Mouse (Mus musculus) liver, embryonic 13.5 days (tissue): ENCODE results near the gene Gemin7. TPM values are rescaled to one million over a fixed set of nuclear protein-coding genes. Genes with fewer than 3 reads are reported as not detected.

Experiments
- ATAC-seq: fragments of 200-750 bp; cut with Nextera tagmentation; 2 replicates; pipeline ENCODE4 v1.8.0; 2017; ENCODE audit warnings: low read depth, mild to moderate bottlenecking, moderate number of reproducible peaks, moderate library complexity
- DNase-seq: peaks from one replicate; pipeline ENCODE4 v3.0.0; 2022
- H3K27ac ChIP-seq: fragments of 300-500 bp; sonication (generic); 2 replicates; pipeline ENCODE4 v1.5.1; 2015; ENCODE audit warnings: moderate library complexity, mild to moderate bottlenecking, inconsistent platforms
- H3K27me3 ChIP-seq: fragments of 300-500 bp; sonication (generic); 2 replicates; pipeline ENCODE4 v1.6.1; 2015; ENCODE audit warnings: mild to moderate bottlenecking, inconsistent platforms
- H3K36me3 ChIP-seq: fragments of 300-500 bp; sonication (generic); 2 replicates; pipeline ENCODE4 v1.6.1; 2015; ENCODE audit warnings: mild to moderate bottlenecking, inconsistent platforms
- H3K4me1 ChIP-seq: fragments of 300-500 bp; sonication (generic); replicated peaks from 2 replicates; pipeline ENCODE4 v1.6.1; 2015; ENCODE audit warnings: inconsistent platforms
- H3K4me2 ChIP-seq: fragments of 300-500 bp; sonication (generic); 2 replicates; pipeline ENCODE4 v1.6.1; 2015; ENCODE audit warnings: inconsistent platforms, mild to moderate bottlenecking, moderate library complexity
- H3K4me3 ChIP-seq: fragments of 300-500 bp; sonication (generic); replicated peaks from 2 replicates; pipeline ENCODE4 v1.5.1; 2015; ENCODE audit warnings: mild to moderate bottlenecking, inconsistent platforms
- H3K9ac ChIP-seq: fragments of 300-500 bp; sonication (generic); 2 replicates; pipeline ENCODE4 v1.6.1; 2015; ENCODE audit warnings: mild to moderate bottlenecking, inconsistent platforms
- H3K9me3 ChIP-seq: fragments of 300-500 bp; sonication (generic); replicated peaks from 2 replicates; pipeline ENCODE4 v1.6.1; 2016; ENCODE audit warnings: inconsistent platforms
- WGBS: fragments of 180-500 bp; shearing (Covaris S2); methylation state at CpG from one replicate; pipeline ENCODE4 v1.1.7; 2015; ENCODE audit not compliant: insufficient replicate concordance; 5-methylcytosine and 5-hydroxymethylcytosine counted together
- polyA plus RNA-seq: library from polyadenylated mRNA; unstranded; fragments of >200 nt; fragmentation: Nextera tagmentation; extraction: Ambion mirVana; gene quantifications from 2 replicates; pipeline ENCODE4 v1.2.1, GENCODE M21; 2015

The Gemin7 gene
- polyA plus RNA-seq, 1 experiment from 2014 or later: 92.7 TPM

GRCm38 (mm10) chr7:19523017-19523756, 54.2 kb downstream of the Gemin7 start:
- peak overlapping the region; percentile 33 for H3K4me3 ChIP-seq
- peaks cover 28% of the 10 kb centered on the region for H3K4me1 ChIP-seq
- ATAC-seq (no peak), DNase-seq (no peak)
- H3K36me3 ChIP-seq: no peaks in the 10 kb centered on the region
- 15% methylated on average over 72 of the region's 72 CpGs for WGBS
- H3K9ac ChIP-seq: no peak overlapping the region
- peaks cover 76% of the 10 kb centered on the region for H3K27me3 ChIP-seq
- no peak overlapping the region for H3K27ac ChIP-seq
- no peaks in the 10 kb centered on the region for H3K9me3 ChIP-seq
- peak overlapping the region; percentile 54 for H3K4me2 ChIP-seq

- no peaks in the 10 kb centered on the region for H3K9me3 ChIP-seq
- DNase-seq (no peak), ATAC-seq (no peak)
- H3K4me1 ChIP-seq: peaks cover 32% of the 10 kb centered on the region
- peak overlapping the region; percentile 26 for H3K4me3 ChIP-seq
- peak overlapping the region; percentile 53 for H3K4me2 ChIP-seq
- peak overlapping the region; percentile 51; the same call in 1 of the 2 replicates for H3K9ac ChIP-seq
- 3% methylated on average over 21 of the region's 23 CpGs for WGBS
- H3K27me3 ChIP-seq: peaks cover 92% of the 10 kb centered on the region
- no peaks in the 10 kb centered on the region for H3K36me3 ChIP-seq
- H3K27ac ChIP-seq: no peak overlapping the region
Observed at GRCm38 (mm10) chr7:19520032-19520431, 57.4 kb downstream of the Gemin7 start.

DNA sequence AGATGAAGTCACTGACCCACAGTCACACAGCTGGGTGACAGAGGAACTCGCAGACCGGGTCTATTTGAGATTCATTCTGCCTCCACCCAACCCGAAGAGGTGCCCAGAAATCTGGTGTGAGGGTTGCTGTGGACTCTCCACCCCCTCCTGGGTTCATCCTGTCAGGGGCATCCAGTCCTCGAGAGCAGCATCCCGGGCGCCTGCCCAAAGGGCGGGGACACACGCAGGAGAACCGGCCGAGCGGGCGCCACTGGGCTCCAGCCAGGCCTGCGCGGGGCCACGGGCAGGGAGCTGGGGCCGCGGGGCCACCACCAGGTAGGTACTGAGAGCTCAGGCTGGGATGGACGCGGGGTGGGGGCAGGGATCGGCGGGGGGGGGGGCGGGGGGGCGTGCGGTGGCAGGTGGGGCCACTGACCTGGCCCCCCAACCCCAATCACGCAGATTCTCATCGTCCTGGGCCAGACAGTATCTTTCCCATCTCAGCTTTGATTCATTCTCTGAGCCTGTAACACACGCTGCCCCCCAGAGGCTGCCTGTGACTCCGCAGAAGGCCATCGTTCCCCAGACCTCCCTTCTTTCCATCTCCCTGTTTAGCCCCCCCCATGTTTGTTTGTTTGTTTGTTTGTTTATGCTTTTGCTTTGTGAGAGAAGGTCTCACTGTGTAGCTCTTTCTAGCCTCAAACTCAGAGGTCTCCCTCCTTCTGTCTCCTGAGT, 59.6 kb downstream of the Gemin7 start, which contains the start of gene Nkpd1:
Nkpd1 (plus strand) TSS at position 187 of the 714 bp plus-strand sequence.
- ATAC-seq (no peak), DNase-seq (no peak)
- Histone ChIP-seq H3K4me2 (0 out of 2 replicates have a peak within 1 kb of the TSS, but pooled peaks have one; percentile 14), H3K9me3 (no peaks in the 10 kb centered on the region), H3K36me3 (no peaks in the 10 kb centered on the region), H3K4me3 (no peak within 1 kb of the TSS), H3K27ac (no peak within 1 kb of the TSS), H3K27me3 (peaks cover 70% of the 10 kb centered on the region), H3K9ac (no peak within 1 kb of the TSS), H3K4me1 (peaks cover 15% of the 10 kb centered on the region)
- 10% methylated on average over 23 of the region's 29 CpGs for whole genome bisulfite sequencing

Other genes with a start within 250 kb of the Gemin7 start
- gene Ercc1, start 232.8 kb downstream of the Gemin7 start, polyA plus RNA-seq: 19.1 and 21.0 TPM in 2 replicates
- gene Cd3eap, start 218.1 kb downstream of the Gemin7 start, polyA plus RNA-seq: 15.0 and 16.3 TPM in 2 replicates
- 1.1 and 1.2 TPM in 2 replicates for gene Ppp1r13l, start 217.8 kb downstream of the Gemin7 start, polyA plus RNA-seq
- 8.6 and 9.9 TPM in 2 replicates for gene Ercc2, start 195.6 kb downstream of the Gemin7 start, polyA plus RNA-seq
- gene Klc3, start 173.5 kb downstream of the Gemin7 start, polyA plus RNA-seq: 0.31 and 0.70 TPM in 2 replicates
- gene Ckm, start 172.8 kb downstream of the Gemin7 start, polyA plus RNA-seq: 0.82 and 1.6 TPM in 2 replicates
- gene Mark4, start 118.8 kb downstream of the Gemin7 start, polyA plus RNA-seq: 1.3 and 1.6 TPM in 2 replicates
- 0.83 and 1.0 TPM in 2 replicates for gene Exoc3l2, start 114.3 kb downstream of the Gemin7 start, polyA plus RNA-seq
- gene Bloc1s3, start 69.2 kb downstream of the Gemin7 start, polyA plus RNA-seq: 1.3 TPM in 2 replicates
- gene Trappc6a, start 69.2 kb downstream of the Gemin7 start, polyA plus RNA-seq: 39.5 and 45.2 TPM in 2 replicates
- gene Nkpd1, start 59.8 kb downstream of the Gemin7 start, polyA plus RNA-seq: not detected in 2 replicates
- gene Ppp1r37, start 14.5 kb downstream of the Gemin7 start, polyA plus RNA-seq: 7.8 and 8.3 TPM in 2 replicates
- gene Zfp296, start 308 bp downstream of the Gemin7 start, polyA plus RNA-seq: 1.3 and 1.5 TPM in 2 replicates
- 14.3 and 15.7 TPM in 2 replicates for gene Clasrp, start 26.9 kb upstream of the Gemin7 start, polyA plus RNA-seq
- 1.6 and 1.7 TPM in 2 replicates for gene Relb, start 51.8 kb upstream of the Gemin7 start, polyA plus RNA-seq
- 45.2 and 51.0 TPM in 2 replicates for gene Clptm1, start 87.4 kb upstream of the Gemin7 start, polyA plus RNA-seq
- gene Apoc2, start 100.3 kb upstream of the Gemin7 start, polyA plus RNA-seq: 568 and 648 TPM in 2 replicates
- 5.6 and 7.5 TPM in 2 replicates for gene Gm44805, start 103.8 kb upstream of the Gemin7 start, polyA plus RNA-seq
- 58.3 and 74.0 TPM in 2 replicates for gene Apoc4, start 103.9 kb upstream of the Gemin7 start, polyA plus RNA-seq
- gene Apoc1, start 115.1 kb upstream of the Gemin7 start, polyA plus RNA-seq: 247 and 261 TPM in 2 replicates
- gene Apoe, start 121.6 kb upstream of the Gemin7 start, polyA plus RNA-seq: 1,390 and 1,411 TPM in 2 replicates
- 125 and 138 TPM in 2 replicates for gene Tomm40, start 137.8 kb upstream of the Gemin7 start, polyA plus RNA-seq
- 17.9 and 18.2 TPM in 2 replicates for gene Nectin2, start 172.9 kb upstream of the Gemin7 start, polyA plus RNA-seq
- 7.2 and 7.9 TPM in 2 replicates for gene Bcam, start 193.4 kb upstream of the Gemin7 start, polyA plus RNA-seq
- gene Cblc, start 219.2 kb upstream of the Gemin7 start, polyA plus RNA-seq: 1.2 and 1.3 TPM in 2 replicates
- 3.0 and 3.9 TPM in 2 replicates for gene Bcl3, start 245.2 kb upstream of the Gemin7 start, polyA plus RNA-seq